Mouse (Mus musculus) megakaryocyte, embryonic 14.5 days (primary cell): Measurements from ENCODE around the gene Utf1. TPM values are rescaled to one million over a fixed set of nuclear protein-coding genes. Genes with fewer than 3 reads are reported as not detected.

Source experiments
- H3K27me3 ChIP-seq: replicated peaks from 2 replicates; pipeline ENCODE3; 2012; ENCODE audit warnings: inconsistent platforms
- H3K36me3 ChIP-seq: replicated peaks from 2 replicates; pipeline ENCODE3; 2012; ENCODE audit warnings: low read length, inconsistent platforms, mixed read lengths
- H3K4me1 ChIP-seq: 2 replicates; pipeline ENCODE4 v1.6.1; 2012; ENCODE audit warnings: inconsistent platforms
- H3K4me3 ChIP-seq: replicated peaks from 2 replicates; pipeline ENCODE3; 2012; ENCODE audit warnings: moderate library complexity, mild to moderate bottlenecking, inconsistent platforms
- H3K9me3 ChIP-seq: 2 replicates; pipeline ENCODE4 v1.6.1; 2012; ENCODE audit warnings: inconsistent platforms
- FLI1 ChIP-seq: IDR thresholded peaks from 2 replicates; pipeline ENCODE4 v1.6.1; 2012; ENCODE audit warnings: low read length, inconsistent platforms, mixed read lengths
- GATA1 ChIP-seq: IDR thresholded peaks from 3 replicates; pipeline ENCODE4 v1.6.1; 2012; ENCODE audit warnings: mixed read lengths, low read length, inconsistent platforms, borderline replicate concordance
- polyA plus RNA-seq: library from polyadenylated mRNA; stranded (reverse); fragments of >175 nt; gene quantifications from 2 replicates; pipeline ENCODE4 v1.2.3, GENCODE M21; 2012; ENCODE audit warnings: low replicate concordance; ENCODE audit not compliant: insufficient read depth

The Utf1 gene
- polyA plus RNA-seq, 1 experiment, result not detected

GRCm38 (mm10) chr7:139951079-139951478 is 7.5 kb downstream of the Utf1 start:
- Histone ChIP-seq H3K4me1 (peaks cover 17% of the 10 kb centered on the region), H3K4me3 (peak overlapping the region; percentile 93), H3K27me3 (peaks cover 74% of the 10 kb centered on the region), H3K36me3 (no peaks in the 10 kb centered on the region), H3K9me3 (no peaks in the 10 kb centered on the region)
- TF ChIP-seq FLI1 (no peak), GATA1 (no peak)

GRCm38 (mm10) chr7:139951991-139952633 is 8.5 kb downstream of the Utf1 start:
- no peak overlapping the region for H3K4me3 ChIP-seq
- no peaks in the 10 kb centered on the region for H3K36me3 ChIP-seq
- peaks cover 18% of the 10 kb centered on the region for H3K4me1 ChIP-seq
- TF ChIP-seq GATA1 (no peak), FLI1 (no peak)
- H3K9me3 ChIP-seq, result no peaks in the 10 kb centered on the region
- H3K27me3 ChIP-seq, result peaks cover 75% of the 10 kb centered on the region

GRCm38 (mm10) chr7:139955505-139955904 is 11.9 kb downstream of the Utf1 start:
- Histone ChIP-seq H3K36me3 (no peaks in the 10 kb centered on the region), H3K4me3 (no peak overlapping the region), H3K9me3 (no peaks in the 10 kb centered on the region), H3K4me1 (peaks cover 16% of the 10 kb centered on the region), H3K27me3 (peaks cover 72% of the 10 kb centered on the region)
- no peak for TF ChIP-seq GATA1
- TF ChIP-seq FLI1, result no peak

GRCm38 (mm10) chr7:139956658-139957057 is 13.1 kb downstream of the Utf1 start:
- Histone ChIP-seq H3K36me3 (no peaks in the 10 kb centered on the region), H3K4me3 (peak overlapping the region; percentile 8), H3K9me3 (no peaks in the 10 kb centered on the region), H3K27me3 (peaks cover 79% of the 10 kb centered on the region), H3K4me1 (peaks cover 8% of the 10 kb centered on the region)
- TF ChIP-seq GATA1 (no peak), FLI1 (no peak)

GRCm38 (mm10) chr7:139957437-139957836 is 13.8 kb downstream of the Utf1 start:
- Histone ChIP-seq H3K4me3 (no peak overlapping the region), H3K4me1 (peaks cover 8% of the 10 kb centered on the region), H3K27me3 (peaks cover 79% of the 10 kb centered on the region), H3K36me3 (no peaks in the 10 kb centered on the region), H3K9me3 (no peaks in the 10 kb centered on the region)
- TF ChIP-seq GATA1 (no peak), FLI1 (no peak)

- H3K27me3 ChIP-seq, result peaks cover 82% of the 10 kb centered on the region
Measured at GRCm38 (mm10) chr7:139957958-139958357, 14.4 kb downstream of the Utf1 start.

GRCm38 (mm10) chr7:139961141-139961540 is 17.6 kb downstream of the Utf1 start:
- no peak for TF ChIP-seq FLI1
- no peak for TF ChIP-seq GATA1

More at GRCm38 (mm10) chr7:139957958-139958357, 14.4 kb downstream of the Utf1 start:
- H3K4me1 ChIP-seq, result peaks cover 8% of the 10 kb centered on the region
- H3K36me3 ChIP-seq, result no peaks in the 10 kb centered on the region
- H3K4me3 ChIP-seq, result no peak overlapping the region
- TF ChIP-seq FLI1 (no peak), GATA1 (no peak)
- no peaks in the 10 kb centered on the region for H3K9me3 ChIP-seq

GRCm38 (mm10) chr7:139963814-139964213 is 20.2 kb downstream of the Utf1 start:
- TF ChIP-seq GATA1 (no peak), FLI1 (no peak)
- H3K4me1 ChIP-seq, result peaks cover 8% of the 10 kb centered on the region; the same call in 1 of the 2 replicates
- H3K36me3 ChIP-seq, result no peaks in the 10 kb centered on the region
- no peaks in the 10 kb centered on the region for H3K9me3 ChIP-seq
- peaks cover 64% of the 10 kb centered on the region for H3K27me3 ChIP-seq
- no peak overlapping the region for H3K4me3 ChIP-seq

More at GRCm38 (mm10) chr7:139961141-139961540, 17.6 kb downstream of the Utf1 start:
- Histone ChIP-seq H3K36me3 (no peaks in the 10 kb centered on the region), H3K4me3 (no peak overlapping the region), H3K4me1 (peaks cover 8% of the 10 kb centered on the region), H3K27me3 (peaks cover 77% of the 10 kb centered on the region), H3K9me3 (no peaks in the 10 kb centered on the region)

- no peak for TF ChIP-seq GATA1
- no peak for TF ChIP-seq FLI1
- H3K27me3 ChIP-seq, result peaks cover 36% of the 10 kb centered on the region
- no peaks in the 10 kb centered on the region for H3K36me3 ChIP-seq
- no peaks in the 10 kb centered on the region for H3K9me3 ChIP-seq
- H3K4me3 ChIP-seq, result no peak overlapping the region
- H3K4me1 ChIP-seq, result peaks cover 36% of the 10 kb centered on the region
Measured at GRCm38 (mm10) chr7:139967175-139967574, 23.6 kb downstream of the Utf1 start.

GRCm38 (mm10) chr7:139968428-139968827 is 24.8 kb downstream of the Utf1 start:
- Histone ChIP-seq H3K4me3 (no peak overlapping the region), H3K27me3 (peaks cover 32% of the 10 kb centered on the region), H3K36me3 (no peaks in the 10 kb centered on the region), H3K9me3 (no peaks in the 10 kb centered on the region), H3K4me1 (peaks cover 49% of the 10 kb centered on the region)
- TF ChIP-seq GATA1 (no peak), FLI1 (no peak)
